Mouse (Mus musculus) cerebellum, postnatal 36 days (tissue): ENCODE results near the gene Gm49337.

ENCODE experiments used
- DNase-seq, 2 experiments: peaks; one replicate each; pipeline ENCODE4 v3.0.0; 2021 to 2022; ENCODE audit warnings: mixed read lengths in 2 of 2

The Gm49337 gene

DNA sequence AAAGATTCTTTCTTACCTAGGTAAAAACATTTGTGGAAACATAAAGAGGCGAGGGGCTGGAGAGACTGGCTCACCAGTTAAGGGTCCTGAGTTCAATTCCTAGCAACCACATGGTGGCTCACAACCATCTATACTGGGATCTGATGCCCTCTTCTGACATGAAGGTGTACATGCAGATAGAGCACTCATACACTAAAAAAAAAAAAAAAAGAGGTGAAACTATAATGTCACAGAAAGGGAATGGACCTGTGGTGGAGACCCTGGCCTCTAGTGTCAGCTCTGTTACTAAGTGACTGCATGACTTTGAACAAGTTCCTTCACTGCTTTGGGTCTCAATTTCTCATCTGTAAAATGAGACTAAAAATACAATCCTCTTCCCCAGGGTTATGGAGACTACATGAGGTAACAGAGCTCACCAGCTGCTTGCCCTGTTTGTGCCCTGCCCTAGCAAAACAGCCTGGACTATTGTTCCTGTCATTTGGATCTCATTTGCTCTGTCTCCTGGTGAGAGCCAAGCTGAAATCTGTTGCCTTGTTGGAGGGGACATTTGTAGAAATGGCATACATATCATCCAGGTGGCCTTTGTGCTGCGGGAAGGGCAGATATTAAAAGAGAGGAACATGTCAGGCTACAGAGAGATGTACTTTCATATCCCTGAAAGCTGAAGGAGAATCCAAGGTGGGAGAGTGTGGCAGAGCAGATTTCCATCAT lies 42.9 kb downstream of the Gm49337 start:
- DNase-seq = peak; percentile 59 to 66

- peak; percentile 73 to 77 for DNase-seq
These were observed 43.9 kb downstream of the Gm49337 start for GRCm38 (mm10) chr4:116217046-116217445.

- peak in 1 of 2 experiments; percentile 27 for DNase-seq
These were observed 44.5 kb downstream of the Gm49337 start for GRCm38 (mm10) chr4:116217661-116218060.

DNA sequence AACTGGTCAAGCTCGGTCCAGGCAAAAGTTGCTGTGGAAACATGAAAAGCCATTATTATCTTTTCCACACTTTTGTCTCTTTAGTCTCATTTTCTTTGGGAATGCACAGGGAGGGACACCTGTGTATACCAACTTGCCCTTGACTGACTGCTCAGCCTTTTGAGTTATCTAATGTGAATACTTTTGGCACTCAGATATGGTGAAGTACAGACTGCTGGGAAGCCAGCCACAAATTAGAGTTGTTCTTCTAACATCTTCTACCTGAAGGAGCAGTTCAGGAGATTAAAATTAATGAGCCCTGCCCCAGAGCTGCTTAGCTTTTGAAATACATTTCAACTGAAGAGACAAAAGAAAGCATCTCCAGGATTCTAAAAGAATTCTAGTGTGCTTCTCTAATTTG lies 45.9 kb downstream of the Gm49337 start:
- no peak for DNase-seq

DNA sequence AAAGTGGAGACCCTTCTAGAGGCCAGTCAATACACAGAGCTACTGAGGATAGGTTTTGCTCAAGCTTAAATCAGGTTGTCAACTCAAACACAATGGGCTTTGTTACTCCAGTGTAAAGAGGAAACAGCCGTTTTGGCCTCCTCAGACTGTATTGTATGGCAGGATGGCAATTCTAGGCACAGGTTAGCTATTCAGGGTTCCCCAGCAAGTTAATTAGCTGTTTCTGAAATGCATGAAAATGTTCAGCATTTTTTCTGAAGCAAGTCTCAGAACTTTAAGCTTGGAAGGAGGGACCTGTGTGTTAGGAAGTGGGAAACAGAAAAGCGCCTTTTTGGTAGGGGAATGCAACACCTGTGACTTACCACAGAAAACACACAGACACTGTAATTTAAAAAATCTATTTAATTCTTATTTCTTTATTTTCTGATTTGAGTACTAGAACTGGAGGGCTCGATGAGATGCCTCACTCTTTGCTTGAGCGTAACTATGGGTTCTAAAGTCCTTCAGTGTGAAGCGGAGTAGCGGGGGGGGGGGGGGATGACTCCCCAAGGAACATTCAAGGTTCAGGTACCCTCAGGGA lies 47.0 kb downstream of the Gm49337 start:
- DNase-seq = no peak

- DNase-seq = peak; percentile 85 to 87
These were observed 47.6 kb downstream of the Gm49337 start for GRCm38 (mm10) chr4:116220780-116221139.

GRCm38 (mm10) chr4:116221140-116221851 lies 48.1 kb downstream of the Gm49337 start, which contains the start of gene Pik3r3:
Gene Pik3r3 (plus strand): TSS chr4:116221618.
- peak; percentile 98 to 99 for DNase-seq

DNA sequence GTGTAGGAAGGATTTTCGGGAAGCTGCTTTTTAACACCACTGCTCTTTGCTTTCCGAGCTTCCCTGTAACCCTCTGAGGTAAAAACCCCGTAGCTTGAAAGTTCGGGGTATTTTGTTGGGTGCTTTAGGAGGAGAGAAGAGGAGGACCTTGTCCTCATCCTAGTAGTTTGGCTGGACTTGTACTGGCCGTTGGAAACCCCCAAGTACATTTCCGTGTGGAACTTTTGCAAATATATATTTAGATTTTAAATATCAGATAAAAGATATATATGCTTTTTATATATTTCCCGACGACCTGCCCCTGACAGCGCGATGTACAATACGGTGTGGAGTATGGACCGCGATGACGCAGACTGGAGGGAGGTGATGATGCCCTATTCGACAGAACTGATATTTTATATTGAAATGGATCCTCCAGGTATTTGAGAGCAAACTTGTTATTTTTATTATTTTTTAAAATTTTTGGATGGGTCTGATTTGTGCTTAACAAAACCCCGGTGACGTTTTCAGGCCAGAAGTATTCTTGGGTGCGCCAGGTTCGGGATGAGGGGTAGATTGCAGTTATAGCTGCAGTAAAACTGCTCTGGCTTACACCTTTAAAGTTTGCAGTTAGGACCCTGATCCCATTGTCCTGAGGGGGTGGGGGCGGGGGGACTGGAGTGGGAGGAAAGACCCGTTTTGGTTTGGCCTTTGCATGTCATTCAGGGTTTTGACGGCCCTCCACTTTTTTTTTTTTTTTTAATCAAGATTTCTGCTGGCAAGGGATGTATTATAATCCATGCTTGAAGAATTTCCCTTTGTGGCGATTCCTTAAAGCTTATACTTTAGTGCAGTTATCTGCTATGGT lies 49.0 kb downstream of the Gm49337 start:
- peak; percentile 24 to 52 for DNase-seq

GRCm38 (mm10) chr4:116222843-116223119 lies 49.6 kb downstream of the Gm49337 start:
- DNase-seq = no peak

GRCm38 (mm10) chr4:116243377-116243776 lies 70.2 kb downstream of the Gm49337 start:
- no peak for DNase-seq

DNA sequence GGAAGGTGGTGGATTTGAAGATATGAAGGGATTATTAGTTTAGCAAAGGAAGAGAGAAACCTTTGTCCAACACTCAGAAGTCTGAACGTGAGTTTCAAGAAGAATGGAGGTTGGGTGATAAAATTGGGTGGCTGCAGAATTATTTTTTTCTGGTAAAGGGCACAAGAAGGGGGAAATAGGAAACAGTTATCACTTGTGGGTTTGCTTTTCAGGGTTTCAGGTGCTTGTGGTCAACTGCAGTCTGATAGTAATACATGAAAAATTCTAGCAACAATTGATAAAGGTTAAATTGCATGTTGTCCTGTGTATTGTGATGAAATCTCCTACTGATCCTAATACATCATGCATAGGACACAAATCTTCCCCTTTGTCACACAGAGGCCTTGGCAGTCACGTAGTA lies 71.1 kb downstream of the Gm49337 start:
- no peak for DNase-seq

DNA sequence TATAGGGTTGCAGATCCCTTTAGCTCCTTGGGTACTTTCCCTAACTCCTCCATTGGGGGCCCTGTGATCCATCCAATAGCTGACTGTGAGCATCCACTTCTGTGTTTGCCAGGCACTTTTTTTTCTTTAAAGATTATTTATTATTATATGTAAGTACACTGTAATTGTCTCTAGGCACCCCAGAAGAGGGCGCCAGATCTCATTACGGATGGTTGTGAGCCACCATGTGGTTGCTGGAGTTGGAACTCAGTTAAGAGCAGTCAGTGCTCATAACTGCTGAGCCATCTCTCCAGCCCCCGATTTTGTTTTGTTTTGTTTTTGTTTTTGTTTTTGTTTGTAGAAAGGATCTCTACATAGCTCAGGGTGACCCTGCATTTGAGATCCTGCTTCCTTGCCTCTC lies 72.7 kb downstream of the Gm49337 start:
- DNase-seq = peak; percentile 33 to 37

GRCm38 (mm10) chr4:116249986-116250385 lies 76.8 kb downstream of the Gm49337 start:
- no peak for DNase-seq

- no peak for DNase-seq
These were observed 95.0 kb downstream of the Gm49337 start for GRCm38 (mm10) chr4:116268220-116268619.

DNA sequence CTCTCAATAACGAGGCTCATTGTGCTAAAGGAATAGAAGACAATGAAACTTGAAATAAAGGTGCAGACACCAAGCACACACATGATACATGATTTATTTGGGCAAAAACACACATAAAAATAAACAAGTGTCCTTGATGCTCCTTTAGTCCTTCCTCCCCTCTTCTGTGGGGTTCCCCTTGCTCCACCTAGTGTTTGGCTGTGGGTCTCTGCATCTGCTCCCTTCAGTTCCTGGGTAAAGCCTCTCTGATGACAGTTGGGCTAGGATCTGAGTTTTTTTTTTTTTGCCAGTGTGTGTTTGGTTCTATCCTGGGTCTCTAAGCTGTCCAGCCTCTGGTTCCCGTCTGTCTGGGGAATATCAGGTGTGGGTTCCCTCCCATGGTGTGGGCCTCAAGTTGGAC lies 109.0 kb downstream of the Gm49337 start:
- peak in 1 of 2 experiments; percentile 33 for DNase-seq

GRCm38 (mm10) chr4:116291561-116291960 lies 118.4 kb downstream of the Gm49337 start:
- peak; percentile 64 to 74 for DNase-seq

DNA sequence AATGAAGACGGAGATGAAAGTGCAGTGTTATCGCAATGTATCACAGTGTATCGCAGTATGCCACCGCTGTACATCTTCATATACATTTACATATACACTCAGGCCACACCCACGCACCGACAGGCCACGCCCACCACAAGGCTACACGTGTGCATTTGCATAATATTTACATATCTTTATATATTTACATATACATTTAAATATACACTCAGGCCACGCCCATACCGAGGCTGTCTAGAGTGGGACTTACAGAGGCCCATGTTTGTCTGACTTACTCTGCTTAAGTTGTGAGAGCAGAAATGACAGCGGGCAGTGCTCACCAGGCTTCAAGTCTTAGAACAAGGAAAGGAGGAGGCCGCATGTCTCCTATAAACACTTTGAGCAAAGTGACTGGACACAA lies 120.1 kb downstream of the Gm49337 start:
- no peak for DNase-seq

DNA sequence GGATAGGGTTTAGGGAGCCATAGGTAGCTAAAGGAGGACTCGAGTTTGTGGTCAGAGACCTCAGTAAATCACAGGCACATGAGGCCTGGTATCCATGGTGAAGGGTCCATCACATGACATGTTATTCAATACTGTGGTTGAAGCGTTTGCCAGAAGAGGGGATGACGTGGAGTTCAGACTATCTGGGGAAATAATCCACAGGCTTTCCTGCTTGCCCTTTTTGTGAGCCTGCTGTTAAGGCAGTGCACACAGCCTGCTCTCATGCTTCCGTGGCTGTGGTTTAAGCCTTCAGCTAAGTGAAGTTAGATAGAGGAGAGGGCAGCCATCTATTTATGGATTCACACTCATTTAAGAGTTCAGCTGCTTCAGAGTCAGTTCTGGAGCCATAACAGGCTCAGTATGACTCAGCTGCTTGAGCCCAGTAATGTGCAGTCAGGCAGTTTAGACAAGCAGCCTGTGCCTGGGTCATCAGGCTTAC lies 127.7 kb downstream of the Gm49337 start:
- no peak for DNase-seq

- DNase-seq = no peak
These were observed 131.4 kb downstream of the Gm49337 start for GRCm38 (mm10) chr4:116304551-116304950.

DNA sequence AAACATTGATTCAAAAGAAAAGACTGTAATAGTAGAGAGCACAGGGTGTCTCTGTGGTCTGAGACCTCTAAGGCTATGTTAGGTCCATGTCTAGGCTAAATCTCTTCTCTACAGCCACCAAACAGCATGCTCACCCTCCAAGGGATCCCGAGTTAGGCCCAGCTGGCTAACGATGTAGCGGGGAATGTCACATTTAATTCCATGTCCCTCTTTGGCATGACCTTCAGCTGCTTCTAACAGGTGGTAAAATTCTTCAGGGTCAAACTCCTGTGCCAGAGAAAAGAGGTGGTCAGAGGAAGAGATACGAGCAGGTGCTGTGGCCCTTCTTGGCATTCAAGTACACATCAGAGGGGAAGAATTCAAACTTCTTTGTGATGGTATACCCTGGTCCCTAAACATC lies 144.4 kb downstream of the Gm49337 start:
- DNase-seq = no peak

DNA sequence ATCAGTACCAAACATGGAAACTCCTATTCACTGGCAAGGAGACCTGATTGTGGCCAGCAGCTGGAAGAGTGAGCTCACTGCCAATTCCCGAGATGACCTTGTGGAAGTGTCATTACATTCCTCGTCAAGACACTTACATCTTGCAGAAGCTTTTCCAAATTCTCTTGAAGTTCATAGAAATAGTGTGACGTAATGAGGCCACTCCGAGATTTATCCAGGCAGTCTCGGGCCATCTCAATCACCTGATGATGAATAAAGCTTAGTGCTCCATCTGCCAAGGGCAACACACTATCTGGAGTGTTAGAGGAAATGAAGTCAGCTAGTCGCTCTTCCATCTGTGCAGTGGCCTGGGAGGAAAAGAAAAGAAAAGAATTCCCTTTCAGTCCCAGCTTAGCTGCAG lies 148.9 kb downstream of the Gm49337 start:
- DNase-seq = no peak

- no peak for DNase-seq
These were observed 156.1 kb downstream of the Gm49337 start for GRCm38 (mm10) chr4:116329256-116329655.

DNA sequence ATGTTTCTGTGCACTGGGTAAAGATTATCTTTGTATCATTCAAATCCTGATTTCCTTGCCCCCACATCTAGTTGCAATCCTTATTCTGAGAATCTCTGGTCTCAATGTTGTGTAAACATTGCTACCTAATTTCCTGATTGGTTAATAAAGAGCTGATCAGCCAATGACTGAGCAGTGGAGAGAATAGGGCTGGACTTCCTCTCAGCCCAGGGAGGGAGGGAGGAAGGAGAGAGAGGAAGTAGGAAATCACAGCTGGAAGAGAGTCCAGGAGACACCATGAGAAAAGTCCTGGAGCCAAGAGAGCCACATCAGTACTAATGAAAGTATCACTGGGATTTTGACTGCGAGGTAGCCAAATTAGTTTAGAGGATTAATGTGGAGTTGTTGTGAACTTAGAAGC lies 163.1 kb downstream of the Gm49337 start:
- DNase-seq = no peak
